Mouse (Mus musculus) forebrain, embryonic 14.5 days (tissue): Measurements from ENCODE around the gene Atpaf2. TPM values are rescaled to one million over a fixed set of nuclear protein-coding genes. Genes with fewer than 3 reads are reported as not detected.

Experiments used
- ATAC-seq: fragments of 200-750 bp; cut with Nextera tagmentation; 2 replicates; pipeline ENCODE4 v1.8.0; 2017; ENCODE audit warnings: mild to moderate bottlenecking, moderate library complexity
- DNase-seq: peaks from one replicate; pipeline ENCODE4 v3.0.0-alpha.2; 2015; ENCODE audit warnings: low spot score
- H3K27ac ChIP-seq: fragments of 300-500 bp; sonication (generic); 2 replicates; pipeline ENCODE4 v1.5.1; 2014; ENCODE audit warnings: low read depth, mild to moderate bottlenecking, control low read depth, low read length, moderate library complexity
- H3K27me3 ChIP-seq: fragments of 300-500 bp; sonication (generic); replicated peaks from 2 replicates; pipeline ENCODE4 v1.6.1; 2014; ENCODE audit warnings: low read length, control low read depth, mixed read lengths; ENCODE audit not compliant: control insufficient read depth, insufficient read depth
- H3K36me3 ChIP-seq: fragments of 300-500 bp; sonication (generic); 2 replicates; pipeline ENCODE4 v1.6.1; 2014; ENCODE audit warnings: low read length, control low read depth; ENCODE audit not compliant: control insufficient read depth, insufficient read depth
- H3K4me1 ChIP-seq: fragments of 300-500 bp; sonication (generic); 2 replicates; pipeline ENCODE4 v1.6.1; 2014; ENCODE audit warnings: antibody characterized with exemption, low read length, control low read depth; ENCODE audit not compliant: control insufficient read depth, insufficient read depth
- H3K4me2 ChIP-seq: fragments of 300-500 bp; sonication (generic); 2 replicates; pipeline ENCODE4 v1.6.1; 2014; ENCODE audit warnings: mild to moderate bottlenecking, control low read depth, low read length
- H3K4me3 ChIP-seq: fragments of 300-500 bp; sonication (generic); 2 replicates; pipeline ENCODE4 v1.5.1; 2014; ENCODE audit warnings: low read depth, low read length, control low read depth
- H3K9ac ChIP-seq: fragments of 300-500 bp; sonication (generic); 2 replicates; pipeline ENCODE4 v1.6.1; 2014; ENCODE audit warnings: mild to moderate bottlenecking, low read length, control low read depth, moderate library complexity
- H3K9me3 ChIP-seq: fragments of 300-500 bp; sonication (generic); replicated peaks from 2 replicates; pipeline ENCODE4 v1.6.1; 2016; ENCODE audit warnings: low read length, control low read depth, mixed read lengths; ENCODE audit not compliant: control insufficient read depth
- WGBS: fragments of 180-500 bp; shearing (Covaris S2); extraction: QIAGEN DNeasy Blood & Tissue Kit; methylation state at CpG from one replicate; pipeline ENCODE4 v1.1.7; 2014; 5-methylcytosine and 5-hydroxymethylcytosine counted together
- polyA plus RNA-seq: library from polyadenylated mRNA; unstranded; fragments of >200 nt; fragmentation: Nextera tagmentation; extraction: Ambion mirVana; gene quantifications from 2 replicates; pipeline ENCODE4 v1.2.1, GENCODE M21; 2014

Gene Atpaf2
- polyA plus RNA-seq, 1 experiment from 2014 or later: 40.3 TPM

- no peak for DNase-seq
- H3K36me3 ChIP-seq: no peaks in the 10 kb centered on the region
- no peak overlapping the region for H3K4me2 ChIP-seq
- no peaks in the 10 kb centered on the region for H3K27me3 ChIP-seq
- no peak overlapping the region for H3K4me3 ChIP-seq
- H3K9me3 ChIP-seq: no peaks in the 10 kb centered on the region
- no peaks in the 10 kb centered on the region for H3K4me1 ChIP-seq
- H3K9ac ChIP-seq: no peak overlapping the region
- no peak for ATAC-seq
- H3K27ac ChIP-seq: no peak overlapping the region
- WGBS: 75% methylated on average over 1 of the region's 1 CpGs
These were observed 58.3 kb downstream of the Atpaf2 start for GRCm38 (mm10) chr11:60359936-60360335.

GRCm38 (mm10) chr11:60359138-60359537 lies 59.1 kb downstream of the Atpaf2 start:
- Histone ChIP-seq H3K9me3 (no peaks in the 10 kb centered on the region), H3K4me1 (no peaks in the 10 kb centered on the region), H3K36me3 (no peaks in the 10 kb centered on the region), H3K4me2 (no peak overlapping the region), H3K9ac (no peak overlapping the region), H3K27me3 (no peaks in the 10 kb centered on the region), H3K4me3 (no peak overlapping the region), H3K27ac (no peak overlapping the region)
- no peak for ATAC-seq
- no peak for DNase-seq
- WGBS: 76% methylated on average over 5 of the region's 5 CpGs

- peaks cover under 1% of the 10 kb centered on the region; the same call in 1 of the 2 replicates for H3K4me1 ChIP-seq
- ATAC-seq: no peak
These were observed 59.7 kb downstream of the Atpaf2 start for GRCm38 (mm10) chr11:60358548-60358947.

GRCm38 (mm10) chr11:60357116-60357515 lies 61.1 kb downstream of the Atpaf2 start:
- H3K4me3 ChIP-seq: no peak overlapping the region
- DNase-seq (no peak), ATAC-seq (no peak)
- H3K9ac ChIP-seq: no peak overlapping the region
- 42% methylated on average over 1 of the region's 1 CpGs for WGBS
- H3K4me2 ChIP-seq: no peak overlapping the region
- no peaks in the 10 kb centered on the region for H3K27me3 ChIP-seq
- H3K27ac ChIP-seq: no peak overlapping the region
- H3K36me3 ChIP-seq: no peaks in the 10 kb centered on the region
- peaks cover 4% of the 10 kb centered on the region; the same call in 1 of the 2 replicates for H3K4me1 ChIP-seq
- H3K9me3 ChIP-seq: no peaks in the 10 kb centered on the region

More at GRCm38 (mm10) chr11:60358548-60358947, 59.7 kb downstream of the Atpaf2 start:
- Histone ChIP-seq H3K9me3 (no peaks in the 10 kb centered on the region), H3K4me2 (no peak overlapping the region), H3K36me3 (no peaks in the 10 kb centered on the region), H3K27me3 (no peaks in the 10 kb centered on the region), H3K9ac (no peak overlapping the region), H3K4me3 (no peak overlapping the region), H3K27ac (no peak overlapping the region)
- WGBS: 80% methylated on average over 7 of the region's 7 CpGs
- DNase-seq: no peak

- Histone ChIP-seq H3K4me2 (no peak overlapping the region), H3K4me1 (peaks cover 13% of the 10 kb centered on the region), H3K9me3 (no peaks in the 10 kb centered on the region), H3K4me3 (no peak overlapping the region), H3K27ac (no peak overlapping the region), H3K36me3 (no peaks in the 10 kb centered on the region), H3K27me3 (no peaks in the 10 kb centered on the region), H3K9ac (no peak overlapping the region)
- no peak for DNase-seq
- WGBS: 99% methylated on average over 2 of the region's 2 CpGs
- no peak for ATAC-seq
These were observed 62.3 kb downstream of the Atpaf2 start for GRCm38 (mm10) chr11:60355952-60356351.

- Histone ChIP-seq H3K4me1 (peaks cover 13% of the 10 kb centered on the region), H3K4me2 (peak within 1 kb of the TSS; percentile 93), H3K27me3 (no peaks in the 10 kb centered on the region), H3K36me3 (no peaks in the 10 kb centered on the region), H3K27ac (peak within 1 kb of the TSS; percentile 52; the same call in 1 of the 2 replicates), H3K9ac (peak within 1 kb of the TSS; percentile 79), H3K9me3 (no peaks in the 10 kb centered on the region), H3K4me3 (peak within 1 kb of the TSS; percentile 75)
- ATAC-seq: peak; percentile 100
- peak; percentile 100 for DNase-seq
- under 1% methylated on average over 57 of the region's 57 CpGs for WGBS
These were observed 65.5 kb downstream of the Atpaf2 start, which contains the start of the genes Tom1l2 and Drc3 for GRCm38 (mm10) chr11:60352559-60353411. Tom1l2 (minus strand) TSS chr11:60352905. Drc3 (plus strand) TSS chr11:60353329.

GRCm38 (mm10) chr11:60351925-60352371 lies 66.3 kb downstream of the Atpaf2 start:
- H3K9ac ChIP-seq: peak overlapping the region; percentile 79
- WGBS: 23% methylated on average over 11 of the region's 11 CpGs
- DNase-seq (peak; percentile 16), ATAC-seq (no peak)
- H3K4me1 ChIP-seq: peaks cover 13% of the 10 kb centered on the region
- peak overlapping the region; percentile 75 for H3K4me3 ChIP-seq
- H3K4me2 ChIP-seq: peak overlapping the region; percentile 93
- H3K9me3 ChIP-seq: no peaks in the 10 kb centered on the region
- no peaks in the 10 kb centered on the region for H3K36me3 ChIP-seq
- no peaks in the 10 kb centered on the region for H3K27me3 ChIP-seq
- H3K27ac ChIP-seq: no peak overlapping the region

- 52% methylated on average over 2 of the region's 2 CpGs for WGBS
- Histone ChIP-seq H3K27ac (no peak overlapping the region), H3K9ac (peak overlapping the region; percentile 79), H3K4me3 (peak overlapping the region; percentile 75), H3K4me1 (peaks cover 13% of the 10 kb centered on the region), H3K4me2 (peak overlapping the region; percentile 93), H3K9me3 (no peaks in the 10 kb centered on the region), H3K27me3 (no peaks in the 10 kb centered on the region), H3K36me3 (no peaks in the 10 kb centered on the region)
- DNase-seq (no peak), ATAC-seq (no peak)
These were observed 66.9 kb downstream of the Atpaf2 start for GRCm38 (mm10) chr11:60351388-60351787.
